Mouse (Mus musculus): Measurements from ENCODE around the gene Cyb5r3. TPM values are rescaled to one million over a fixed set of nuclear protein-coding genes. Genes with fewer than 3 reads are reported as not detected.

The Cyb5r3 gene
- total RNA-seq, 1 experiment from 2014 or later, result 217 TPM

DNA sequence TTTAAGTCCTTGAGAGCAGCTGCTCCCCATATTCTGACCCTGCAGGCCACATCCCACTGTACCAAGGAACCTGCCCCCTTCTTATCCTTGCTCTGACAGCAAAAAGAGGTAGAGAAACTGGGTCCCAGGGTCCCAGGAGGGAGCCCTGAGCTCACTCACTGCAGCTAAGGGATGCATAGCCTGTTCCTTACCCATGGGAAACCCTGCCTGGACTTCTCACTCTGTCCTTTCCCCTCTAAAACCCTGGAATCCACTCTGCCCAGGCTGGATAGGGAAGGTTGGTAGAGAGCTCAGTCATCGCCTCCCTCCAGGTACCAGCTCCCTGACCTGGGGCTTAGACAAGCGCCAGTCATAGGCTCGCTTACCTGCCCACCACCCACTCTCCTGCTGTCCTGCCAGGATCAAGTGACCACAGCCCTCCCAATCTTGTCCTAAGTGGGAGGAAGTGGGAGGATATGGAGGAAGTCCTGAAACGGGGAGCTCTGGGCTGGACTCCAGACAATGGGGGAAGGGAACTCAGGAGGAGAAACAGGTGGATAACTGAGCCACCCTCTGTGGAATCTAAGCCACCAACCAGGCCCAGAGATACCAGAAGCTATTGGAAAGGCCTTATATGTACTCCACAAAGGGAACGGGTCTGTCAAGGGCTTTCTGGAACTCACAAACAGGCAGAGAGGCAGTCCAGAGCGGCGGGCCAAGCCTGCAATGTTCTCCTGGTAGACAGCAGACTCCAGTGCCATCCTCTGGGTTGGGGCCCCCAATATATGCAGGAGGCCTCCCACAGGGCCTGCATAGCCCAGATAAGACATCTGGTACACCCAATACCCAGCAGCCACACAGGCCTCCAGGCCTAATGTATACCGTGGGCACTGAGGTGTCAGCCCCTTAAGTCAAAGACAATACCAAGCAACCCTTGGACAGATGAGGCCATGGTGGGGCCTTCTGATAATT, 2.3 kb downstream of the Cyb5r3 start:
- DNase-seq, result no peak

DNA sequence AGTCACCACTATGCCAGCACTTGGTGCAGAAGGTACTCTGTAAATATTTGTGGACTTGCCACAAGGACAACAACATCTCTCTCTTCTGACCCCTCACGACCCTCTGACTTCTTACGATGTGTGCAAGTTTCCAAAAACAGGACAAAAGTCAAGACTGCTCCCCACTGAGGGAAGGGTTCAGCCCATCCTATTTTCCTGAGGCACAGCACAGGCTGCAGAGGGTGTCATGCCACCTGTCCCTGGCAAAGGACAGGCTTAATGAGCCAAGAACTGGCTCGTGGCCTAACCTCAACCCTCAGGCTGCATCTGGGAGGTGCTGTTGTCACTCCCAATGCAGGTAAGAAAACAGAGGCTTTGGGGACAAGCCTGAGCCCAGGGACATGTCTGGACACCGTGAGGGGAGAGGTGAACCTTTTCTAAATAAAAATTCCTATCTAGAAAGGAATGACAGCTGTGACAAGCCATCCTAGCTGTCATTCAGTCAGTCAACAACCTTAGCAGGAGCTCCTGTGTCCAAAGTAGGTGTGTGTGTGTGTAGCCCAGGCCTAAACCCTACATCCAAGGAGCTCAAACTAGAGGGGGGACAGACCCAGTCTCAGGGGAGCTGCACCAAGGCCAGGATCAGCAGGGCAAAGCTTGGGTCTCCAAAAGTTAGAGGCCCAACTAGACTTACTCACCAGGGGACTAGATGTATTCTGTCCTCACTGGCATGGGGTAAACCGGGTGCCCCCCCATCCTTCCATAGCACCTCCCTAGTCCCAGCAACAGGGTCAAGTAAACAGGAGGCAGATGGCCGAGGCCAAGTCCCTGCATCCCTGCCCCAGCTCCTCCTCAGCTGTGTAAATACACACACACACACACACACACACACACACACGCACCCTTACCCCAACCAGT, 3.3 kb downstream of the Cyb5r3 start:
- DNase-seq, result no peak

DNA sequence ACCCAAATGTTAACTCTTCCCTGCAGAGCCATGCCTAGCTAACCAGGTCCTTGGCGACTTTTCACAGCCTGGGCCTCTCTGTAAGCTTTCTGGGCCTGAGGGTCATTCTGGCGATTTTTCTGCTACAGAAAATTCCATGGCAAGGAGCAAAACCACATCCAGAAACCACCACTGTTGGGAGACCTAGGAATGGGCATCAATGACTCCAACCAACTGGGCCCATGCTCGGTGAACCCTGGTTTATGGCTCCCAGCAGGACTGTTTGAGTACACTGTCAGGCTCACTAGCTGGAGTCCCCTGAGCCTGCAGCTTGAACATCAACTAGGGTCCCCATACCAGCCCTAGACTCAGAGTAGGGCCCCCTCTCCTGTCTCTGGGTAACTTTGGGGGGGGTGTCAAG, 4.1 kb downstream of the Cyb5r3 start:
- no peak for DNase-seq

DNA sequence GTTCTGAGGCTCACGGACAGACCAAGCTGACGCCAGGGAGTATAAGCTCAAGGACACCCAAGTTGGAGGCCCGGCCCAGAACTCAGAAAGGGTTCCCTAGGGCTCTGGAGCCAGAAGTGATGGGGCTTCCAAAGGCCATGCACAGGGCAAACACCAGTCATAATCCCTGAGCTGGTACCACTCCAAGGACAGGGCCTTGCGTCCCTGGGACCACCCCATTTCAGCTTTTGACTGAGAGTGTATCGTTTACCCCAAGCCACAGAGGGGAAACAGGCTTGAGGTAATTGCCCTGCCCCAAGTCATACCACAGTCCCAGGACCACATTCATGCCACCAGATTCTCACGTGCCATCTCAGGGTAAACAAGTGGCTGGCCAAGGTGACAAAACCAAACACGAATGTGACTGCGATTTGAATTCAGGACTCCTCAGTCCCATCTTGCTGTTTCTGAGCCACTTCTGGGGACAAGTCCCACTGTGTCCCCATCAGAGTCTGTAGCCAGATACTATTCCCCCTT, 4.8 kb downstream of the Cyb5r3 start:
- no peak for DNase-seq

GRCm38 (mm10) chr15:83167126-83167525, 5.3 kb downstream of the Cyb5r3 start:
- DNase-seq, result no peak

DNA sequence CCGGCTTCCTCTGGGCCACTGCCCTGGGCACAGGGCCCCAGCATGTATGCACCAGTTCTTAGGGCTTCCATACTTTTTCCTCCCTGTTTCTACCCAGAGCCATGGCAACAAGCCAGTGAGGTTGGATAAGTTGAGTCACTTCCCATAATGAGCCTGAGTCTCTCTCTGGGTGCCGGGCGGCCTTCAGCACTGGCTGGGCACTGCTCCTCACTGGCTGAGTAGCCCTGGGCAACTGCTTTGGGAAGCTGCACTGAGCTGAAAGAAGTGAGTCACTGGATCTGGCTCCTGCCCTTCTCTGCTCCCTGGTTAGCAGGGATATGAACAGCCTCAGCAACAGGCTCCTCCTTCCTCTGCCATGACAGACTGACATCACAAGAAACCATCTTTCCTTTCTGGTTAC, 5.8 kb downstream of the Cyb5r3 start:
- DNase-seq, result peak; percentile 89

DNA sequence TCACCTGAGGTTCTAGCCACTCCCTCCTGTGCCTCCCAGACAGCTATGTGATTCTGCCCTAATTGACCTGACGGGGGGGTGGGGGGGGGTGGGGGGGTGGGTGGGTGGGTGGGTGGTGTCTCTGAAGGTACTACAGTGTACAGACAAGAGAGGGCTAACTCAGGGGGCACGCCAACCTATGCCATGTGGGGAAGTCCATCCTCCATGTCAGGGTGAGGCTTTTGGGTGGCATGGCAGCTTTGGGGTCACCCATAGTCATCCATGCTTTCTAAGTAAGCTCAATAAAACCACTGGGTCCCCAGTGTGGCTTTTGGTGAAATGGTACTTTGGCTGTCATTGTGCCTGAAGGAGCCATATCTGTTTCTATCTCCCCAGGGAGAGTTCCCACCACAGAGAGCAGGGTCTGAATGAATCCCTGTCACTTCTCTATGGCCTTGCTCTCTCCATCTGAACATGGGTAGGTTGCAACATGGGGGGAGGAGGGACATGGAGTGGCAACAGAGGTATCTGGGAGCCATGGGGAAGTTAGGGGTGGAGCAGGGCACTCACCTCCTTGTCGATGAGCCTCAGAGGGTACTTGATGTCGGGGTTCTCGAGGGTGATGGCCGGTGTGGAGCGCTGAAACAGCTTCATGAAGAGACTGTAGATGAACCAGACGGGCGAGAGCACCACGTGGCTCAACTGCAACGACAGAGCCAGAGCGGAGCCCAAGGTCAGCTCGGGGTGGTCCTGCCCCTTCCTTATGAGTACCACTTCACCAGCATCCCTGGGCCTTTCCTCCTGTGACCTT, 6.7 kb downstream of the Cyb5r3 start:
- DNase-seq, result no peak

DNA sequence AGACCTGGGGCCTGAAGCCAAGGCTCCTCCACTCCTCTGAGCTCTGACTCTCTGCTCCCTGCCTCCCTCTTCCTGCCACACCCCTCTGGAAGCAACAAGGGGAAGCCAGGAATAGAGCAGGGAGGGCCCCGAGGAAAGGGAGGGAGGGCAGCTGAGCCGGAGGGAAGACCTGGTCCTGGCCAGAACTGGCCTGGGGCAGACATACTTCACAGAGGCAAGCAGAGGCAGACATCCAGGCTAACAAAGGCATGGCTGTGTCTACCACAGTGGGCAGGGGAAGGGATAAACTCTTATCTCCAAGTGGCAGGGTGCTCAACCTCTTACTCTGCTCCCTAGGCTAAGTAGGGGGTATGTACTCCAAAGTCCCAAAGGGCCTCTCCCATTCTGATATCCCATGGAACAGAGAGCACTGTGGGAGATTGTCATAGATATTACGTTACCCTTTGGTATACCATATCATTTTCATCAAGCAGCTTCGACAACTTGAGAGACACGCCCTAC, 7.4 kb downstream of the Cyb5r3 start:
- peak; percentile 62 for DNase-seq

DNA sequence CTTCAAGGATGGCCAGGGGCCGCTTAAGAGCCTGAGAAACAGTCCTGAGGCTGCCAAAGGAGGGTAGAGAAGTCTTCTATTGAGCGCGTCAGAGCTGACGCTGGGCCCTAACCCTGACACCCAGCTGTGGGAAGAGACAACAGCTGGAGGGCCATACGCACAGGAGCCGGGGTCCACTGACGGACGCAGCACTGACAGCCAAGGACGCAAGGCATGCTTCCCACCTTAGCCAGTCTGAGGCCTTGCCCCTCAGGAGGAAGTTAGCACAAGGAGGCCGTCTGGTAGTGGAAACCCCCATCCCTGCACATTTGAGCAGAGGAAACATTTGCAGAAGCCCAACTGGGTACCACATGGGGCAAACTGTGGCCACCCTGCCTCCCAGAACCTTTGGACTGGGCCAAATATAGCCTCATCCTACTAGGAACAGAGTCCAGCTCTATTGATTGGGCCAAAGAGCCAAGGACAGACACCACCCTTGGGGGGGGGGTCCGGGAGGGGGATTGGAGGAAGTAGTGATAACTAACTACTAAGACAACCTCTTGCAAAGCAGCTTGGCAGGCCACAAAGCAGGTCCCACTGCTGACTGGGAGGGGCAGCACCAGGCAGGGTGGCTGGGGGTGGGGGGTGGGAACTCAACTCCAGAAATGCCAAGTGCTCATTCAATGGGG, 9.4 kb downstream of the Cyb5r3 start:
- no peak for DNase-seq

DNA sequence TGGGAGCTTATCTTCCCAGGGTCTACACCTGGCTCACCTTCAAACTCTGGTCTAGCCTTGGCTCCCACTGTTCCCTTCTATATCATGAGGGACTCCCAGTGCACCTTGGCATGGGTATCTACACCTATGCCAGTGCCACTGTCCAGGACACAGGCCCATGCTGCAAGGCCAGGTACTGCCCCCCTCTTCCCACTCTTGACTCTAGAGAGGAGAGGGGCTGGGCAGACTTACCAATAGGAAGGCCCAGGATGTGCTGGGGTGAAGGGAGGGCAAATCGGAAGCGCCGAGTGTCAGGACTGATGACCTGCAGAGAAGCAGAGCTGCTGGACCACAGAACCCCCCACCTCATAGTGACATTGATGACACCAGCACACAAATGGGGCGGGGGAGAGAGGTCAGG, 10.4 kb downstream of the Cyb5r3 start:
- no peak for DNase-seq

GRCm38 (mm10) chr15:83161062-83161748, 11.2 kb downstream of the Cyb5r3 start:
- DNase-seq, result no peak

DNA sequence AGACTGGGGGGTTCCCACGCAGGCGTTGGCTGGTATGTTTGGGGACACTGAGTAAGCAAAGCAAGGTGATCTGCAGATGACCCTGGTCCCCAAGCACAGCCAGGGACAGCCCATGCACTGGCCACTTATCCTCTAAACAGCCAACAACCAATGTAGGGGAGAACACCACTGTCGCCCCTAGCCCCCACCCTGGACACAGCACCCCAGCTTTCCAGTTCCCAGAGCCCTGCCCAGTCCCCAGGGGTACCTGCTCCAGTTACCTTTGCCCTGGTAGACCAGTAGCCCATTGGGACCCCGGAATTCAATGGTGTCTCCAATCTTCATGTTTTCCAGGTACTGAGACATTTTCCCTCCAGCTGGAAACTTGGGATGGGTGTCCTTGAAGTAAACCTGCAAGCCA, 11.8 kb downstream of the Cyb5r3 start:
- no peak for DNase-seq

- DNase-seq, result no peak
Measured at GRCm38 (mm10) chr15:83159823-83160222, 12.6 kb downstream of the Cyb5r3 start.

DNA sequence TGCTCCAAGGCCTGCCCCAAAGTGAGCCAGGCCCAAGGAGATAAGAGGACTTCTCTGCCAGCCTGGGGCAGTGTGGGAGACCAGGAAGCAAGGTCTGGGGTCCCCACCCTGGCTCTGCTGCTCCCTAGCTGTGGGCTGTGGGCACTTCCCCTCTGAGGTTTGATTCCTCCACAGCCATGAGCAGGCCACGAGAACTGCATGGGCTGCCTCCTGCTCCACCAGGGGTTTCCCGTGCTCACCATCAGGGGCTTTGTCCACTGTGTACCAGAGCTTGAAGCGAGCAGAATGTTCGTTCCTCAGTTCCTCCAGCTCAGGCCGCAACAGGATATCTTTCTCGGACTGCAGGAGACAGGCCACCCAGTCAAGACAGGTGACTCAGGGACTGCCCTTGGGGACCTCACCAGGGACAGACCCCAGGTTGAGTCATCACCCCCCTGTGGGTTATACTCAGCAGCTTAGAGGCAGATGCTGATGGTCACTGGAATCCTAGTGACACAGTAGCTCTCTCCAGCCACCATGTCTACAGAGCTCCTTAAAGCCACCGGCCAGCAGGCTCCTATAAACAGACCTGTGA, 13.7 kb downstream of the Cyb5r3 start:
- peak; percentile 73 for DNase-seq

GRCm38 (mm10) chr15:83157667-83158064, 14.7 kb downstream of the Cyb5r3 start:
- DNase-seq, result no peak

GRCm38 (mm10) chr15:83156929-83157666, 15.3 kb downstream of the Cyb5r3 start:
- DNase-seq, result peak; percentile 82

GRCm38 (mm10) chr15:83155672-83156419, 16.5 kb downstream of the Cyb5r3 start:
- peak; percentile 66 for DNase-seq

DNA sequence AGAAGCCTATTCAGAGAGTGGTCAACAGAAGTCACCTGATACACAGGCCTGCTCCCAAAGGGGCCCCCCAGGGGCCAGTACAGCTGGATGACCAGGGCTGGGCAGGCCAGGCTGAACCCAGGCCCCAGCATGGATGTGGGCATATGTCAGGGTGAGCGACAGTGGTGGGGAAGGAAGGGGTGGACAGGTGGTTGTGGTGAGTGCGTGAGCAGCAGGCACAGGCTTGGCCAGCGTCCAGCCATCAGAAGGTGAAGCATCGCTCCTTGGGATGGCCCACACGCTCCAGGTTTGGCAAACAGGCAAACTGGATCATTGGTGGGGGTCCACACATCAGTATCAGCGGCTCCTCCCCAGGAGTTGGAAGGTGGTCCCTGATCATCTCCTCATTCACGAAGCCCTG, 18.1 kb downstream of the Cyb5r3 start:
- DNase-seq, result no peak

DNA sequence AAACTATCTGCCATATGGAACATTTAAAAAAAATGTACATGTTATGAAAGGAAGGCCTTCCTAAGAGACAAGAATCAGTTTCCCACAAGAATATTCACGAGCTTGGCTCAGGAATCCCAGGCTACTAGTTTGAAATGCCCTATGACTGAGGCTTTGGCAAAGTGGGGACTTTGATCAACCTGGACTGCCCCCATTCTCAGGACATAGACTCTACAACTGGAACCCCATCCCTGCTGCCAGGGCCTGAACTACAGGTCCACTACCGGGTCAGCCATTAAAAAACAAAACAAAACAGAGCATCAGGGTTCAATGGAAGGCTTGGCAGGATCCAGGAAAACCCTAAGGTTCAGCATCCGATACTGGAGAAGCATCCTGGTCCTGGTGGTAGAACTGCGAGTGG, 21.7 kb downstream of the Cyb5r3 start:
- no peak for DNase-seq

All from adrenal gland, postnatal 14 days (tissue).